Mouse (Mus musculus): Measurements from ENCODE around the gene Rnf130.
"Not testable (repeated sequence)": the region's sequence is repeated elsewhere in the genome, so short reads cannot be mapped to it uniquely, and the experiment has no call there.

Gene Rnf130

GRCm38 (mm10) chr11:50086211-50086610 is 61.1 kb downstream of the Rnf130 start:
- no peak for DNase-seq (ENCODE audit: low read depth, low spot score)

GRCm38 (mm10) chr11:50089840-50090239 is 64.7 kb downstream of the Rnf130 start:
- DNase-seq (ENCODE audit: low read depth, low spot score), result no peak

GRCm38 (mm10) chr11:50090982-50091675 is 66.0 kb downstream of the Rnf130 start:
- DNase-seq (ENCODE audit: low read depth, low spot score), result no peak

- DNase-seq (ENCODE audit: low read depth, low spot score), result no peak
These were observed 66.5 kb downstream of the Rnf130 start for GRCm38 (mm10) chr11:50091681-50092080.

- no peak for DNase-seq (ENCODE audit: low read depth, low spot score)
These were observed 70.5 kb downstream of the Rnf130 start for GRCm38 (mm10) chr11:50095661-50096060.

- no peak for DNase-seq (ENCODE audit: low read depth, low spot score)
These were observed 71.9 kb downstream of the Rnf130 start for GRCm38 (mm10) chr11:50097091-50097490.

GRCm38 (mm10) chr11:50098961-50099481 is 73.9 kb downstream of the Rnf130 start:
- peak; percentile 14 for DNase-seq (ENCODE audit: low read depth, low spot score)

GRCm38 (mm10) chr11:50099692-50100091 is 74.5 kb downstream of the Rnf130 start:
- DNase-seq (ENCODE audit: low read depth, low spot score), result no peak

- DNase-seq (ENCODE audit: low read depth, low spot score), result no peak
These were observed 75.6 kb downstream of the Rnf130 start for GRCm38 (mm10) chr11:50100548-50101307.

- not testable (repeated sequence) for DNase-seq (ENCODE audit: low read depth, low spot score)
These were observed 76.8 kb downstream of the Rnf130 start for GRCm38 (mm10) chr11:50101962-50102361.

GRCm38 (mm10) chr11:50104016-50104415 is 78.9 kb downstream of the Rnf130 start:
- no peak for DNase-seq (ENCODE audit: low read depth, low spot score)

- no peak for DNase-seq (ENCODE audit: low read depth, low spot score)
These were observed 80.1 kb downstream of the Rnf130 start for GRCm38 (mm10) chr11:50105237-50105636.

GRCm38 (mm10) chr11:50106024-50106423 is 80.9 kb downstream of the Rnf130 start:
- DNase-seq (ENCODE audit: low read depth, low spot score), result no peak

GRCm38 (mm10) chr11:50108823-50109244 is 83.7 kb downstream of the Rnf130 start:
- no peak for DNase-seq (ENCODE audit: low read depth, low spot score)

GRCm38 (mm10) chr11:50114329-50114728 is 89.2 kb downstream of the Rnf130 start:
- no peak for DNase-seq (ENCODE audit: low read depth, low spot score)

- no peak for DNase-seq (ENCODE audit: low read depth, low spot score)
These were observed 97.5 kb downstream of the Rnf130 start for GRCm38 (mm10) chr11:50122631-50123081.

- DNase-seq (ENCODE audit: low read depth, low spot score), result no peak
These were observed 102.6 kb downstream of the Rnf130 start for GRCm38 (mm10) chr11:50127781-50128180.

- peak; percentile 63 for DNase-seq (ENCODE audit: low read depth, low spot score)
These were observed 105.9 kb downstream of the Rnf130 start, which contains the start of gene Tbc1d9b for GRCm38 (mm10) chr11:50130811-50131766. Tbc1d9b (plus strand) TSS chr11:50131396.

GRCm38 (mm10) chr11:50131801-50132201 is 106.7 kb downstream of the Rnf130 start:
- no peak for DNase-seq (ENCODE audit: low read depth, low spot score)

GRCm38 (mm10) chr11:50132265-50132664 is 107.1 kb downstream of the Rnf130 start:
- no peak for DNase-seq (ENCODE audit: low read depth, low spot score)

- DNase-seq (ENCODE audit: low read depth, low spot score), result no peak
These were observed 109.2 kb downstream of the Rnf130 start for GRCm38 (mm10) chr11:50134136-50134859.

All from brain, embryonic 18.5 days (tissue).